ENCODE assay signal across 20 mouse cellular contexts in the genomic region with DNA sequence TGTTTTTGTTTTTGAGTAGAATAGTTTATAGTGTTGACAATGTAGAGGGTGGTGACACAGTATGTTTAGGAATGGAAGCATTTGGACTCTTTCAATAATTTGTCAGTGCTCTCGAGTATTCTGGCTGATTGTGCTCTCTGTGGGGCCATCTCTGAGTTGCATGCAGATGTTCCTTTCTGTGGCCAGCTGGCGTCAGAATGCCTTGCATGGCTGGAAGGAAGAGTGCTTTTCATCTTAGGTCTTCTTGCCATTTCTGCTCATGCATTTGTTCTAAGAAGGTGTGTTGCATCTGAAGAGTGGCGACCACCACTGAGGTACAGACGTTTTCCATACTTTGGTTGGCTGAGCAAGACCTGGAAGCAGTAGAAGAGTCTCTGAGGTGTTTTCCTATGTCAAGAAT. TPM values are rescaled to one million over a fixed set of nuclear protein-coding genes. Genes with fewer than 3 reads are reported as not detected.
"Had no signal": no experiment of that assay in that cellular context is flagged by ENCODE, and none has a peak within 500 bp of the region (broad histone marks: within the 10 kb centered on the region; RNA-seq: fewer than 3 reads in every experiment).

No protein-coding gene starts in this region.

- ATAC-seq: liver, postnatal 0 days; lung, postnatal 0 days; midbrain, embryonic 15.5 days had no signal

- H3K9me3 ChIP-seq: limb, embryonic 12.5 days; limb, embryonic 15.5 days; midbrain, embryonic 12.5 days; midbrain, embryonic 15.5 days; neural tube, embryonic 12.5 days; neural tube, embryonic 15.5 days had no signal

- DNase-seq: kidney, postnatal 14 days; kidney, postnatal 4 days; left cerebral cortex, postnatal 4 days; liver, postnatal 0 days; lung, embryonic 14.5 days; right cerebral cortex, adult 18-20 months; right cerebral cortex, postnatal 14 days; right cerebral cortex, postnatal 4 days; spleen, adult 18-20 months; thymus, postnatal 25 days had no signal

- H3K27ac ChIP-seq: limb, embryonic 12.5 days; limb, embryonic 15.5 days; liver, embryonic 14.5 days; macrophage; midbrain, embryonic 12.5 days; midbrain, embryonic 15.5 days; neural tube, embryonic 12.5 days; neural tube, embryonic 15.5 days had no signal

- H3K27me3 ChIP-seq: limb, embryonic 12.5 days; limb, embryonic 15.5 days; midbrain, embryonic 15.5 days; neural tube, embryonic 12.5 days; neural tube, embryonic 15.5 days had no signal

- H3K9ac ChIP-seq: limb, embryonic 12.5 days; limb, embryonic 15.5 days; liver, embryonic 14.5 days; liver, postnatal 0 days; lung, embryonic 14.5 days; midbrain, embryonic 12.5 days; midbrain, embryonic 15.5 days; neural tube, embryonic 12.5 days; neural tube, embryonic 15.5 days had no signal

- H3K36me3 ChIP-seq: limb, embryonic 12.5 days; limb, embryonic 15.5 days; midbrain, embryonic 12.5 days; midbrain, embryonic 15.5 days; neural tube, embryonic 12.5 days; neural tube, embryonic 15.5 days had no signal

- H3K4me3 ChIP-seq: limb, embryonic 12.5 days; limb, embryonic 15.5 days; midbrain, embryonic 12.5 days; midbrain, embryonic 15.5 days; neural tube, embryonic 12.5 days; neural tube, embryonic 15.5 days had no signal

- H3K4me2 ChIP-seq: limb, embryonic 12.5 days; limb, embryonic 15.5 days; liver, embryonic 11.5 days; lung, embryonic 14.5 days; midbrain, embryonic 12.5 days; midbrain, embryonic 15.5 days; neural tube, embryonic 12.5 days; neural tube, embryonic 15.5 days had no signal

- H3K4me1 ChIP-seq: limb, embryonic 12.5 days; limb, embryonic 15.5 days; midbrain, embryonic 12.5 days; midbrain, embryonic 15.5 days; neural tube, embryonic 12.5 days; neural tube, embryonic 15.5 days had no signal

RNA-seq across cellular contexts. Expression of a gene that starts 24.2 kb away (rescaled TPM):
- polyA plus RNA-seq: macrophage had no signal
